Mouse (Mus musculus) mouse embryonic stem cell (cell line): ENCODE data around the gene Pcbp3.

ENCODE experiments used
- in situ Hi-C, 2 experiments: fragments of 300-500 bp; cut with MboI; formaldehyde crosslinking; loops; 1 replicate in 1 of 2; 3 replicates in 1 of 2; pipeline ENCODE4 v1.14.3; 2019 to 2020; ENCODE audit warnings: low sequenced_read_pairs in 2 of 2, low pct_unique_long_range_greater_than_20kb in 1 of 2, mixed read lengths in 1 of 2; ENCODE audit not compliant: unreplicated experiment in 1 of 2

Pcbp3 gene

GRCm38 (mm10) chr10:76766196-76766595, 195.5 kb downstream of the Pcbp3 start:
- in situ Hi-C loops, result no loop called here

GRCm38 (mm10) chr10:76764927-76765326, 196.8 kb downstream of the Pcbp3 start:
- in situ Hi-C loops, result no loop called here

- in situ Hi-C loops, result no loop called here
Observed at GRCm38 (mm10) chr10:76763016-76763415, 198.7 kb downstream of the Pcbp3 start.

GRCm38 (mm10) chr10:76762411-76762810, 199.3 kb downstream of the Pcbp3 start:
- in situ Hi-C loops, result no loop called here

GRCm38 (mm10) chr10:76759878-76760277, 201.8 kb downstream of the Pcbp3 start:
- in situ Hi-C loops, result no loop called here

- in situ Hi-C loops, result no loop called here
Observed at GRCm38 (mm10) chr10:76753640-76754039, 208.0 kb downstream of the Pcbp3 start.

- in situ Hi-C loops, result loop anchor here in 1 of 2 experiments (25.0 kb wide), 1 partner anchor 432 kb away; no protein-coding TSS in a partner anchor
Observed at GRCm38 (mm10) chr10:76744267-76744666, 217.4 kb downstream of the Pcbp3 start.

GRCm38 (mm10) chr10:76736764-76737163, 224.9 kb downstream of the Pcbp3 start:
- in situ Hi-C loops, result loop anchor here (10.0 to 25.0 kb wide), 2 partner anchors 182 to 424 kb away; no protein-coding TSS in a partner anchor

- in situ Hi-C loops, result loop anchor here (5.0 to 25.0 kb wide), 3 partner anchors 180 to 423 kb away; no protein-coding TSS in a partner anchor
Observed at GRCm38 (mm10) chr10:76734979-76735378, 226.7 kb downstream of the Pcbp3 start.

GRCm38 (mm10) chr10:76733677-76734068, 228.0 kb downstream of the Pcbp3 start:
- in situ Hi-C loops, result loop anchor here (5.0 to 25.0 kb wide), 3 partner anchors 179 to 421 kb away; no protein-coding TSS in a partner anchor

GRCm38 (mm10) chr10:76732881-76733676, 228.6 kb downstream of the Pcbp3 start:
- in situ Hi-C loops, result loop anchor here (5.0 to 25.0 kb wide), 3 partner anchors 178 to 421 kb away; no protein-coding TSS in a partner anchor

GRCm38 (mm10) chr10:76732391-76732790, 229.3 kb downstream of the Pcbp3 start:
- in situ Hi-C loops, result loop anchor here (5.0 to 25.0 kb wide), 3 partner anchors 178 to 420 kb away; no protein-coding TSS in a partner anchor

- in situ Hi-C loops, result loop anchor here (5.0 to 25.0 kb wide), 3 partner anchors 177 to 419 kb away; no protein-coding TSS in a partner anchor
Observed at GRCm38 (mm10) chr10:76731621-76732239, 230.0 kb downstream of the Pcbp3 start.

- in situ Hi-C loops, result loop anchor here (5.0 to 25.0 kb wide), 3 partner anchors 175 to 418 kb away; no protein-coding TSS in a partner anchor
Observed at GRCm38 (mm10) chr10:76729631-76730620, 231.8 kb downstream of the Pcbp3 start.

- in situ Hi-C loops, result loop anchor here in 1 of 2 experiments (25.0 kb wide), 1 partner anchor 416 kb away; no protein-coding TSS in a partner anchor
Observed at GRCm38 (mm10) chr10:76728369-76728768, 233.3 kb downstream of the Pcbp3 start.

- in situ Hi-C loops, result loop anchor here in 1 of 2 experiments (25.0 kb wide), 1 partner anchor 415 kb away; no protein-coding TSS in a partner anchor
Observed at GRCm38 (mm10) chr10:76727301-76727700, 234.4 kb downstream of the Pcbp3 start.

GRCm38 (mm10) chr10:76726866-76727265, 234.8 kb downstream of the Pcbp3 start:
- in situ Hi-C loops, result loop anchor here in 1 of 2 experiments (25.0 kb wide), 1 partner anchor 415 kb away; no protein-coding TSS in a partner anchor
